In the genomic region with DNA sequence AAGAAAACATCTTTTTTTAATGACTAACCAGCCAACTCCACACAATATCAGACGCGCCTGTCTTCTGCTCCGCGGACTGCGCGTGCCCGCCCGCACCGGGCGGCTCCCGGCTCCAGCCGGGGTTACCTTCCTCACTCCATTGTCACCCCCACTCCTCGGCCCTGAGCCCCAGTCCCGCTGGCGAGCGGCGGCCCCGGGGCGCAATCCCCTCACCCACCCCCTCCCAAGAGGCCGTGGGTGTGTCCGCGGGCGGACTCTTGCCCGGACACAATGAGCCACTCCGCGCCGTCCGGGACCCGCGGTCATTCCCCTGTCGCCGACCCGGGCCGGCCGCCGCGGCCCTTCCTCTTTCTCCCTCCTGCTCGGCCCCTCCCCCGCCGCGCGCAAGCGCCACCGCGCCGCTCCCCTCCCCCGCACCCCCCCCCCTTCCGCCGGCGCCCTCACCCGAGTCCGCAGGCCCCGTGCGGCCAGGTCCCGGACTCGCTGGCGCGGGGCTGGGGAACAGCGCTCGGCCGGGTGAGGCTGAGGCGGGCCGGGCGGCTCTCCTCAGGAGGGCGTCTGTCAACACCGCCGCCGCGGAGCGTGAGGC, we compare ENCODE assay signal across 8 mouse cellular contexts. TPM values are rescaled to one million over a fixed set of nuclear protein-coding genes. Genes with fewer than 3 reads are reported as not detected.
A peak's percentile ranks its signal among the peaks of the same experiment; 100 is the strongest.
DNase-seq lines count a peak whose midpoint lies in the region; ATAC-seq and TF ChIP-seq lines count a peak whose summit lies in the region.

No protein-coding gene starts in this region.

- peak overlapping the region; percentile 97 for H3K9ac ChIP-seq in hindbrain, embryonic 15.5 days
- H3K9ac ChIP-seq in midbrain, embryonic 14.5 days (replicated peaks; ENCODE audit: low read length), result peak overlapping the region; percentile 96

- ATAC-seq in frontal cortex, adult (ENCODE audit: low TSS enrichment), result peak; percentile 36; the same call in 1 of the 2 replicates
- ATAC-seq in hindbrain, embryonic 15.5 days (ENCODE audit: low FRiP score, low read depth), result peak; percentile 93
- peak; percentile 92 for ATAC-seq in midbrain, embryonic 14.5 days (ENCODE audit: low FRiP score, low TSS enrichment)

- peak; percentile 55 to 56 for DNase-seq in left cerebral cortex, adult 2 months (ENCODE audit: extremely low spot score in 1 of 2, low spot score in 2 of 2)
- DNase-seq in left cerebral cortex, postnatal 25 days (ENCODE audit: low spot score in 2 of 2), result no peak
- DNase-seq in cerebellum, adult 9-11 months, result peak; percentile 70
- peak; percentile 79 for DNase-seq in liver
- DNase-seq in midbrain, embryonic 14.5 days, result peak; percentile 77
- peak; percentile 70 to 89 for DNase-seq in spleen, postnatal 4 days (ENCODE audit: low spot score in 2 of 2)

- peak overlapping the region; percentile 71 for H3K4me2 ChIP-seq in hindbrain, embryonic 15.5 days
- peak overlapping the region; percentile 64 for H3K4me2 ChIP-seq in midbrain, embryonic 14.5 days (ENCODE audit: low read length)

- H3K27ac ChIP-seq in left cerebral cortex, adult 2 months, result peak overlapping the region; percentile 95
- H3K27ac ChIP-seq in hindbrain, embryonic 15.5 days (replicated peaks), result peak overlapping the region; percentile 99
- peak overlapping the region; percentile 99 for H3K27ac ChIP-seq in midbrain, embryonic 14.5 days (replicated peaks; ENCODE audit: low read depth, low read length)

- no peak for TF ChIP-seq CTCF in left cerebral cortex, adult 2 months (IDR thresholded peaks at IDR 0.05)

- no peaks in the 10 kb centered on the region for H3K36me3 ChIP-seq in hindbrain, embryonic 15.5 days
- H3K36me3 ChIP-seq in midbrain, embryonic 14.5 days (ENCODE audit: control insufficient read depth, insufficient read depth, low read length), result peaks cover 4% of the 10 kb centered on the region; the same call in 1 of the 2 replicates

- intact Hi-C loops in left cerebral cortex, adult 2 months (cut with DNase I), result loop anchor here (1.0 to 10.0 kb wide), 3 partner anchors 39 to 488 kb away; a partner anchor contains a TSS
- intact Hi-C loops in left cerebral cortex, postnatal 25 days (cut with DNase I), result loop anchor here (1.0 to 10.0 kb wide), 3 partner anchors 39 to 491 kb away; a partner anchor contains a TSS

- under 1% methylated on average over 42 of the region's 70 CpGs for WGBS in hindbrain, embryonic 15.5 days
- under 1% methylated on average over 60 of the region's 70 CpGs for WGBS in midbrain, embryonic 14.5 days

- peak overlapping the region; percentile 89 for H3K4me3 ChIP-seq in left cerebral cortex, adult 2 months
- peak overlapping the region; percentile 95 for H3K4me3 ChIP-seq in hindbrain, embryonic 15.5 days
- peak overlapping the region; percentile 88 for H3K4me3 ChIP-seq in midbrain, embryonic 14.5 days (replicated peaks; ENCODE audit: low read depth, low read length)

- 0 out of 2 replicates have a peak, but pooled peaks cover 4% of the 10 kb centered on the region for H3K27me3 ChIP-seq in hindbrain, embryonic 15.5 days
- H3K27me3 ChIP-seq in midbrain, embryonic 14.5 days (ENCODE audit: control insufficient read depth, insufficient read depth, low read length), result no peaks in the 10 kb centered on the region

- H3K4me1 ChIP-seq in hindbrain, embryonic 15.5 days (replicated peaks), result peaks cover 19% of the 10 kb centered on the region
- peaks cover 14% of the 10 kb centered on the region for H3K4me1 ChIP-seq in midbrain, embryonic 14.5 days (ENCODE audit: control insufficient read depth, insufficient read depth, low read length)

- no peaks in the 10 kb centered on the region for H3K9me3 ChIP-seq in hindbrain, embryonic 15.5 days
- H3K9me3 ChIP-seq in midbrain, embryonic 14.5 days (ENCODE audit: control insufficient read depth, low read length), result no peaks in the 10 kb centered on the region

RNA-seq across cellular contexts. Expression of a gene that starts 0.4 kb away (rescaled TPM):
- 10 to 100 TPM; 40.4 to 46.2 TPM for total RNA-seq in left cerebral cortex, adult 2 months (2021)
- total RNA-seq in left cerebral cortex, postnatal 25 days (2021), result 10 to 100 TPM; 38.7 to 43.3 TPM
- polyA plus RNA-seq in hindbrain, embryonic 15.5 days (2015; fragmentation: Nextera tagmentation; extraction: Ambion mirVana), result 31.8 and 33.6 TPM in 2 replicates
- 37.5 and 38.9 TPM in 2 replicates for polyA plus RNA-seq in midbrain, embryonic 14.5 days (2014; fragmentation: Nextera tagmentation; extraction: Ambion mirVana)

RNA-seq across cellular contexts. Expression of a gene that starts 39.4 kb away (rescaled TPM):
- total RNA-seq in left cerebral cortex, adult 2 months (2021), result 10 to 100 TPM; 54.9 to 57.9 TPM
- total RNA-seq in left cerebral cortex, postnatal 25 days (2021), result 10 to 100 TPM; 42.7 to 49.0 TPM
- 58.4 and 59.0 TPM in 2 replicates for polyA plus RNA-seq in hindbrain, embryonic 15.5 days (2015; fragmentation: Nextera tagmentation; extraction: Ambion mirVana)
- 61.8 and 65.5 TPM in 2 replicates for polyA plus RNA-seq in midbrain, embryonic 14.5 days (2014; fragmentation: Nextera tagmentation; extraction: Ambion mirVana)

Comparison
In these comparisons a context has a peak if more than half of its experiments do, and no peak if none do; other contexts are left out.
1. DNase-seq: peak in left cerebral cortex, adult 2 months (2 of 2), cerebellum, adult 9-11 months (single experiment), liver (single experiment), midbrain, embryonic 14.5 days (single experiment) and spleen, postnatal 4 days (2 of 2); none in left cerebral cortex, postnatal 25 days (0 of 2).
2. ATAC-seq: peak in every context shown above with its lines; median percentile 93 in hindbrain, embryonic 15.5 days; 92 in midbrain, embryonic 14.5 days; 36 in frontal cortex, adult.
3. Peak in every context shown above with its lines, with median percentiles within 50 percentile points of each other: H3K27ac ChIP-seq and H3K4me3 ChIP-seq.